Mouse (Mus musculus) MEL (cell line): ENCODE results near the gene Ephb2.

Experiments
- CTCF ChIP-seq, 3 experiments: IDR thresholded peaks in 2 of 3; conservative IDR thresholded peaks in 1 of 3; 2 replicates each; pipeline ENCODE4 v1.5.1; 2011 to 2012; ENCODE audit warnings: low read length in 3 of 3, low read depth in 2 of 3, mild to moderate bottlenecking in 2 of 3, improper control_type of control experiment in 1 of 3, inconsistent platforms in 1 of 3, mixed read lengths in 1 of 3, moderate library complexity in 1 of 3; ENCODE audit not compliant: control insufficient read depth in 1 of 3, insufficient read depth in 1 of 3, poor library complexity in 1 of 3, severe bottlenecking in 1 of 3
- GATA1 ChIP-seq: IDR thresholded peaks from 2 replicates; pipeline ENCODE4 v1.6.1; 2011; ENCODE audit warnings: low read depth, low read length, improper control_type of control experiment
- MAFK ChIP-seq: IDR thresholded peaks from 2 replicates; pipeline ENCODE4 v1.6.1; 2011; ENCODE audit warnings: low read depth, mild to moderate bottlenecking, low read length, improper control_type of control experiment, borderline replicate concordance
- ZKSCAN1 ChIP-seq: IDR thresholded peaks from 2 replicates; pipeline ENCODE4 v1.6.1; 2012; ENCODE audit warnings: low read depth, mild to moderate bottlenecking, inconsistent platforms, low read length, improper control_type of control experiment, moderate library complexity

DNA sequence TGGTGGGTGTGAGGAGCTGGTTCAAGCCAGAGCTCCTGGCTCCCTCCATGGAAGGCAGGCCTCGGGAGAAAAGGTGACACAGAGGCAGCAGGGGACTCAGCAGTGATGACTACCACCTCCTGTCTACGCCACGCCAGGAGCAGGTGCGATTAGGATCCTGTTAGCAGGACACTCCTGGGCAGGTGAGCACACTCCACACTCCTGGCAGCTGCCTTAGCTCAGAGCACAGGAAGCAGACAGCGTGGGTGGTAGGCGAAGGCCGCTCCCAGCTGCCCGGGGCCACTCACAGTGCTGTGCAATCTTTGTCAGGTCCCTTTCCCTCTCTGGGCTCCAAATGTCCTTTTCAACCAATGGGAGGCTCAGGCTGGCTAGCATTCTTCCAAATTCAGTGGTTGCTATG, 34.3 kb downstream of the Ephb2 start:
- TF ChIP-seq CTCF (IDR thresholded peaks at IDR 0.05 in 2 of 3, conservative IDR thresholded peaks at IDR 0.05 in 1 of 3; ENCODE audit: control insufficient read depth in 1 of 3, insufficient read depth in 1 of 3, low read depth in 2 of 3, low read length in 3 of 3, poor library complexity in 1 of 3, severe bottlenecking in 1 of 3) = no peak
- no peak for TF ChIP-seq MAFK
- TF ChIP-seq ZKSCAN1 = no peak
- no peak for TF ChIP-seq GATA1
